Comparison of ENCODE assay signal across 8 mouse cellular contexts in the genomic region with DNA sequence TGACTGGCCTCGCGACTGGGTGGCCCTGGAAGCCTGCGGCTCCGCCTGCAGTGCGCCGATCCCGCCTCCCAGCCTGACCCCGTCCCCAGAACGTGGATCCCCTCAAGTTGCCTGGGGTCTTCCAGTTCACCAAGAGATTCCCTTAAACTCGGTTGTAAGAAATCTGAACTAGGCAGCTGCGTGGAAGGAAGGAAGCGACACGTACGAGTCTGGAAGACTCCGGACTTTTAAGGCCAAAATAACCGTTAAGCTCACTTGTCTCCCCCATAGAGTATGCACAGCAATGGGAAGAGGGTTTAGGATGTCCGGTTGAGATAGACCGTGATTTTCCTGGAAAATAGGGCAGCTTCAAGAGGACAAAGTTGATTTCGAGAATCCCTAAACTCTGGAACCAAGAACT. TPM values are rescaled to one million over a fixed set of nuclear protein-coding genes. Genes with fewer than 3 reads are reported as not detected.
A peak's percentile ranks its signal among the peaks of the same experiment; 100 is the strongest.
DNase-seq lines count a peak whose midpoint lies in the region; ATAC-seq and TF ChIP-seq lines count a peak whose summit lies in the region.

No protein-coding gene starts in this region.

- DNase-seq in lung, adult 2 months, result no peak
- no peak for DNase-seq in lung, postnatal 36 days
- DNase-seq in embryonic facial prominence, embryonic 11.5 days (ENCODE audit: low spot score), result no peak
- no peak for DNase-seq in yolk sac, embryonic 10.5 days (ENCODE audit: low spot score)
- DNase-seq in B cell, adult 2 months, result no peak
- DNase-seq in right cerebral cortex, postnatal 14 days, result no peak

- H3K4me2 ChIP-seq in embryonic facial prominence, embryonic 11.5 days (ENCODE audit: low read depth, low read length), result peak overlapping the region; percentile 91
- H3K4me2 ChIP-seq in intestine, embryonic 16.5 days (ENCODE audit: low read depth, low read length), result peak overlapping the region; percentile 70
- H3K4me2 ChIP-seq in neural tube, embryonic 14.5 days (ENCODE audit: low read depth, low read length), result peak overlapping the region; percentile 96

- H3K27me3 ChIP-seq in embryonic facial prominence, embryonic 11.5 days (ENCODE audit: control insufficient read depth, insufficient read depth, low read length), result no peaks in the 10 kb centered on the region
- H3K27me3 ChIP-seq in intestine, embryonic 16.5 days (replicated peaks; ENCODE audit: control insufficient read depth, insufficient read depth, low read length), result no peaks in the 10 kb centered on the region
- H3K27me3 ChIP-seq in neural tube, embryonic 14.5 days (ENCODE audit: control insufficient read depth, insufficient read depth, low read length), result no peaks in the 10 kb centered on the region; the same call in 1 of the 2 replicates

- under 1% methylated on average over 19 of the region's 19 CpGs for WGBS in lung, adult 2 months
- 6% methylated on average over 19 of the region's 19 CpGs for WGBS in embryonic facial prominence, embryonic 11.5 days
- WGBS in intestine, embryonic 16.5 days, result 3% methylated on average over 19 of the region's 19 CpGs
- 5% methylated on average over 19 of the region's 19 CpGs for WGBS in neural tube, embryonic 14.5 days

- H3K9me3 ChIP-seq in embryonic facial prominence, embryonic 11.5 days (replicated peaks; ENCODE audit: control insufficient read depth, low read length), result no peaks in the 10 kb centered on the region
- no peaks in the 10 kb centered on the region for H3K9me3 ChIP-seq in intestine, embryonic 16.5 days (ENCODE audit: control insufficient read depth, low read length)
- no peaks in the 10 kb centered on the region for H3K9me3 ChIP-seq in neural tube, embryonic 14.5 days (ENCODE audit: control insufficient read depth, low read length)

- peak overlapping the region; percentile 86 for H3K9ac ChIP-seq in embryonic facial prominence, embryonic 11.5 days (replicated peaks; ENCODE audit: low read length)
- H3K9ac ChIP-seq in intestine, embryonic 16.5 days (ENCODE audit: low read depth, low read length), result peak overlapping the region; percentile 96
- H3K9ac ChIP-seq in neural tube, embryonic 14.5 days (replicated peaks; ENCODE audit: low read depth, low read length), result peak overlapping the region; percentile 83

- peak overlapping the region; percentile 77 for H3K4me3 ChIP-seq in lung, adult 2 months (replicated peaks; ENCODE audit: extremely low read depth, low read depth, low read length)
- H3K4me3 ChIP-seq in embryonic facial prominence, embryonic 11.5 days (ENCODE audit: low read depth, low read length), result peak overlapping the region; percentile 52
- peak overlapping the region; percentile 82 for H3K4me3 ChIP-seq in intestine, embryonic 16.5 days (ENCODE audit: low read length)
- H3K4me3 ChIP-seq in neural tube, embryonic 14.5 days (ENCODE audit: low read depth, low read length), result peak overlapping the region; percentile 70

- H3K4me1 ChIP-seq in lung, adult 2 months (ENCODE audit: control insufficient read depth, insufficient read depth, low read length), result peaks cover 19% of the 10 kb centered on the region
- H3K4me1 ChIP-seq in embryonic facial prominence, embryonic 11.5 days (ENCODE audit: control insufficient read depth, insufficient read depth, low read length), result peaks cover 25% of the 10 kb centered on the region
- peaks cover 49% of the 10 kb centered on the region for H3K4me1 ChIP-seq in intestine, embryonic 16.5 days (ENCODE audit: control insufficient read depth, insufficient read depth, low read length)
- peaks cover 26% of the 10 kb centered on the region for H3K4me1 ChIP-seq in neural tube, embryonic 14.5 days (ENCODE audit: control insufficient read depth, insufficient read depth, low read length)

- H3K36me3 ChIP-seq in embryonic facial prominence, embryonic 11.5 days (replicated peaks; ENCODE audit: control insufficient read depth, insufficient read depth, low read depth, low read length), result no peaks in the 10 kb centered on the region
- no peaks in the 10 kb centered on the region for H3K36me3 ChIP-seq in intestine, embryonic 16.5 days (ENCODE audit: control insufficient read depth, insufficient read depth, low read length)
- H3K36me3 ChIP-seq in neural tube, embryonic 14.5 days (ENCODE audit: control insufficient read depth, insufficient read depth, low read length), result no peaks in the 10 kb centered on the region

- TF ChIP-seq POLR2A in lung, adult 2 months (IDR thresholded peaks at IDR 0.05; ENCODE audit: borderline replicate concordance, extremely low read depth, low read depth, low read length), result no peak

- no peak for TF ChIP-seq CTCF in lung, adult 2 months (IDR thresholded peaks at IDR 0.05; ENCODE audit: insufficient read depth, low read length)

- ATAC-seq in embryonic facial prominence, embryonic 11.5 days (replicated peaks; ENCODE audit: insufficient number of reproducible peaks, low FRiP score, low TSS enrichment, low read depth), result no peak
- no peak for ATAC-seq in intestine, embryonic 16.5 days
- no peak for ATAC-seq in neural tube, embryonic 14.5 days (ENCODE audit: low read depth)

- H3K27ac ChIP-seq in embryonic facial prominence, embryonic 11.5 days (replicated peaks; ENCODE audit: low read depth, low read length), result peak overlapping the region; percentile 95
- H3K27ac ChIP-seq in intestine, embryonic 16.5 days (ENCODE audit: low read length), result peak overlapping the region; percentile 95
- peak overlapping the region; percentile 99 for H3K27ac ChIP-seq in neural tube, embryonic 14.5 days (ENCODE audit: low read depth, low read length)

RNA-seq across cellular contexts. Expression of a gene that starts 1.8 kb away (rescaled TPM):
- 32.2 and 35.6 TPM in 2 replicates for polyA plus RNA-seq in lung, adult 2 months (2012; rRNA removed)
- 5.5 and 6.0 TPM in 2 replicates for polyA plus RNA-seq in embryonic facial prominence, embryonic 11.5 days (2014; fragmentation: Nextera tagmentation; extraction: Ambion mirVana)
- 12.0 and 12.5 TPM in 2 replicates for polyA plus RNA-seq in intestine, embryonic 16.5 days (2015; fragmentation: Nextera tagmentation; extraction: Ambion mirVana)
- 1.4 and 3.7 TPM in 2 replicates for polyA plus RNA-seq in neural tube, embryonic 14.5 days (2014; fragmentation: Nextera tagmentation; extraction: Ambion mirVana)

RNA-seq across cellular contexts. Expression of a gene that starts 3.3 kb away (rescaled TPM):
- 87.8 and 88.3 TPM in 2 replicates for polyA plus RNA-seq in lung, adult 2 months (2012; rRNA removed)
- 17.9 and 21.2 TPM in 2 replicates for polyA plus RNA-seq in embryonic facial prominence, embryonic 11.5 days (2014; fragmentation: Nextera tagmentation; extraction: Ambion mirVana)
- 5.6 and 6.9 TPM in 2 replicates for polyA plus RNA-seq in intestine, embryonic 16.5 days (2015; fragmentation: Nextera tagmentation; extraction: Ambion mirVana)
- 7.7 and 8.2 TPM in 2 replicates for polyA plus RNA-seq in neural tube, embryonic 14.5 days (2014; fragmentation: Nextera tagmentation; extraction: Ambion mirVana)

RNA-seq across cellular contexts. Expression of a gene that starts 9.8 kb away (rescaled TPM):
- 1,792 and 1,921 TPM in 2 replicates for polyA plus RNA-seq in lung, adult 2 months (2012; rRNA removed)
- 0.64 and 1.2 TPM in 2 replicates for polyA plus RNA-seq in embryonic facial prominence, embryonic 11.5 days (2014; fragmentation: Nextera tagmentation; extraction: Ambion mirVana)
- 2.3 and 2.4 TPM in 2 replicates for polyA plus RNA-seq in intestine, embryonic 16.5 days (2015; fragmentation: Nextera tagmentation; extraction: Ambion mirVana)
- polyA plus RNA-seq in neural tube, embryonic 14.5 days (2014; fragmentation: Nextera tagmentation; extraction: Ambion mirVana), result 1.2 and 1.4 TPM in 2 replicates

RNA-seq across cellular contexts. Expression of a gene that starts 15.7 kb away (rescaled TPM):
- 52.0 and 83.7 TPM in 2 replicates for polyA plus RNA-seq in lung, adult 2 months (2012; rRNA removed)
- 117 and 118 TPM in 2 replicates for polyA plus RNA-seq in embryonic facial prominence, embryonic 11.5 days (2014; fragmentation: Nextera tagmentation; extraction: Ambion mirVana)
- 190 and 197 TPM in 2 replicates for polyA plus RNA-seq in intestine, embryonic 16.5 days (2015; fragmentation: Nextera tagmentation; extraction: Ambion mirVana)
- 213 and 221 TPM in 2 replicates for polyA plus RNA-seq in neural tube, embryonic 14.5 days (2014; fragmentation: Nextera tagmentation; extraction: Ambion mirVana)

RNA-seq across cellular contexts. Expression of a gene that starts 16.2 kb away (rescaled TPM):
- polyA plus RNA-seq in lung, adult 2 months (2012; rRNA removed), result 172 TPM in 2 replicates
- polyA plus RNA-seq in embryonic facial prominence, embryonic 11.5 days (2014; fragmentation: Nextera tagmentation; extraction: Ambion mirVana), result 55.3 and 59.8 TPM in 2 replicates
- polyA plus RNA-seq in intestine, embryonic 16.5 days (2015; fragmentation: Nextera tagmentation; extraction: Ambion mirVana), result 61.8 and 67.9 TPM in 2 replicates
- 103 and 108 TPM in 2 replicates for polyA plus RNA-seq in neural tube, embryonic 14.5 days (2014; fragmentation: Nextera tagmentation; extraction: Ambion mirVana)

Comparison
In these comparisons a context has a peak if more than half of its experiments do, and no peak if none do; other contexts are left out.
1. RNA of a gene that starts 9.8 kb away (polyA plus RNA-seq): 1,792 to 1,921 TPM in lung, adult 2 months; 2.3 to 2.4 TPM in intestine, embryonic 16.5 days, 1.2 to 1.4 TPM in neural tube, embryonic 14.5 days and 0.64 to 1.2 TPM in embryonic facial prominence, embryonic 11.5 days; every median in the first group is over 100 times any median in the second.
2. Peak in every context shown above with its lines, with median percentiles within 50 percentile points of each other: H3K4me3 ChIP-seq, H3K27ac ChIP-seq, H3K4me2 ChIP-seq and H3K9ac ChIP-seq.